Mouse (Mus musculus): ENCODE results near the gene Rps6kc1. TPM values are rescaled to one million over a fixed set of nuclear protein-coding genes. Genes with fewer than 3 reads are reported as not detected.

Gene Rps6kc1
- total RNA-seq, 1 experiment from 2014 or later = 23.8 TPM

DNA sequence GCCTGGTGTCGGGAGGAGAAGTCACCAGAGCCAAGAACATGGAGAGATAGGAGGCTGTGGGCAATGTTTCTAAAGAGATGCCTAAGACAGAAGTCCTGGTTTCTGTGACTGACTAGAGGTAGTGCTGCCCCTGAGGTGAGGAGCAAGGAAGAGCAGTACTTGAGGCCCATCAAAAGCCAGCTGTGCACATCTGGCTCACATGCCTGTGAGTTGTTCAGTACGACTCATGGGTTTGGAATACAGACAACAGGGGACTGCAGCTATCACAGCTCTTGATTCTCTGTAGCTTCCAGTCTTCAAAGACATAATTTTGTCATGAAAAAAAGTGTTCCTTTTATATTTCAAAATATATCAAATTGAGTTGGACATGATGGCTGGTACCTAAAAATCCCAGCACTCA lies 10.5 kb downstream of the Rps6kc1 start:
- no peak for DNase-seq

DNA sequence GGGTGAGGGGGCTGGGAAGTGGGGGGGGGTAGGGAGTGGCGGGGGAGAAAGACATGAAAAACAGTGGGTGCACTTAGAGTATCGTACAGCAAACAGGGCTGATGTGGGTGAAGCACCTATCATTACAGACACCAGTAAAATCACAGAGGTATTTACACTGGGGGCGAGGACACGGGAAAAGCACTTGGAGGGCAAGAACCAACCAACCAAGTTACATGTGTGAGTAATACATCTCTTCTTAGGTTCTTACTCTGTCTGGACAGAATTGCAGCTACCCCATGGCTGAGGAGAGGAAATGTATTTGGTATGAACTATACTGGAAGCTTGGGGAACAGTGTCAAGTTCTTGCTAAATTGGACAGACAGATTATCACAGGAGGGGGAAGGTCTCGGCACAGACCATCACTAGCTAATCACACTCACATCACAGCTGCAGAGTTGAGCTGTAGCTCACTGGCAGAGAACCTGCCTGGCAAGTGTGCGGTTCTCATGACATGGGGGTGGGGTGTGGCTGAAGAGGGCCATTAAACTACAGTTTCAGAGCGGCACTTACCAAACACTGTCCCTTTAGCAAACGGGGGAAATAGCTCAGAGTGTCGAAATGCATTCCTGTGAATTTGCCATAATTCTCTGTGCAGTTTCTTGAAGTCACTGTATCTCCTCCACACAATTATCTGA lies 12.5 kb downstream of the Rps6kc1 start:
- DNase-seq = peak; percentile 35

DNA sequence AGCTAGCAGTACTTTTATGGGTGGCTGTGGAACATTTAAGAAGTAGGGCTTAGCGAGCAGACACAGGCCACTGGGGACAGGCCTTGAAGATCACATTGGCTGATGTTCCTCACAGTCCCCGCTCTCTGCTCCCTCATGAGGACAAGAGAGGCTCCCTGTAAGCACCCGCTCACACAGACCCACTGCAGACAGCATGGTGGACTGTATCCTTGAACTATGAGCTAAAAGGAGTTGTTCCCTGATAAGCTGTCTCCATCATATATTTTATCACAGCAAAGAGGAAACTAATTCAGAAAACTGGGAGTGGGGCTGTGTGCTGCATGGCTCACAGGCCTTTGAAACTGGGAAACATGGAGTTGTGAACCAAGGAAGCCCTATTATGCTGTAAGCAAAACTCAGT lies 13.4 kb downstream of the Rps6kc1 start:
- DNase-seq = no peak

DNA sequence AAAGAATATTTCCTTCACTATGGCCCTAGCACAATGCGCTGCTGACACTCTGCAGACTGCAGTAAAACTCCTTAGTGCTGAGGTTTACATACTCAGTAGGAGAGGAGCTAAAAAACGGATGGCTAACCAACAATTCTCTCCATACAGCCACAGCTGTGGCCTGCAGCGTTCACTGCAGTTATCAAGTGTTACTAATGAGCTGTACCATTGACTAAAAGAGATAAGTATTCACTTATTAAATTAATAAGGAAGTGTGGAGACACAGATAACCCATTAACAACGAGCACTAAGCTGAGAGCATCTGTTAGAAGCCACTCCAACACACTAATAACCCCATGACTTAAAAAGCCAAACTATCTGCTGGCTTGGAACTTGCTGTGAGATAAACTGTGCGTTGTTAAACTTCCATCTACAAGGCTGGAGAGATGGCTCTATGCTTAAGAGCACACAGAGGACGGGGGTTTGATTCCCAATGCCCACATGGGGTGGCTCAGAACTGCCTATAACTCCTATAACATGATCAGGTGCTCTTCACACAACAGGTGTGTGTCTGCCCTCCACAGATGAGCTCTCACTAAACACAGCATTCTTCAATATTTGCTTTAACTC lies 17.9 kb downstream of the Rps6kc1 start:
- no peak for DNase-seq

DNA sequence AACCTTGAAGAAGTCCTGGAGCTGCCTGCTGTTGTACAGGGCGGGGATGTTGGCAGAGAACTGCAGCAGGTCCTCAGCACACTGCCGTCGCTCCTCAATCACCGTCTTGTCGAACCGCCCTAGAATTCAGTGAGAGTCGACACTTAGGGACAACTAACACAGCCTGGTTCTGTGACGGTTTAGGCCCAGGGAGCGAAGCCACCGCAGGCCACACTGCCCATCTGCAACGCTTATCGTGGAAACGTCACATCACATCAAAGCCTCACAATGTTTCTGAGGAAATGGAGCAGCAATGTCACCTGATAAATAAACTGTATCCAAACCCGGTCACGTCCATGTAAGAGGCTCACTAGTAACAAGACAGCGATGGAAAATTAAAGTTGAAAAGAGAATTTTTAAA lies 22.9 kb downstream of the Rps6kc1 start:
- no peak for DNase-seq

DNA sequence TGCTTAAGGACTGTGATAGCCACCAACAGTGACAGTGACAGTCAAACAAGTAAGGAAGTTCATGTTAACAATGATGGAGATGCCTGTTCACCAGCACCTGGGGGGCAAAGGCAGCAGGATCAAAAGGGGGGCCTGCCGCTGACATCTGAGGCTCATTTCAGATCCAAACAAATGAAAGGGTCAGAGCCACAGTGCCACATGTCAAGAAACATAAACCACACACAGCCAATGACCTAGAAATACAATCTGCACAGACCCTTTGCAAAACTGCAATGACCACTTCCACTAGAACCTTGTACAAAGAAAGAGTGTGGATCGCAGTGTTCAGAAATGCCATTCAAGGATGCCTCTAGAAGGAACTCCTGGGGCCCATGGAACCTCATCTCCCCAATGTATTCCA lies 23.5 kb downstream of the Rps6kc1 start:
- DNase-seq = no peak

DNA sequence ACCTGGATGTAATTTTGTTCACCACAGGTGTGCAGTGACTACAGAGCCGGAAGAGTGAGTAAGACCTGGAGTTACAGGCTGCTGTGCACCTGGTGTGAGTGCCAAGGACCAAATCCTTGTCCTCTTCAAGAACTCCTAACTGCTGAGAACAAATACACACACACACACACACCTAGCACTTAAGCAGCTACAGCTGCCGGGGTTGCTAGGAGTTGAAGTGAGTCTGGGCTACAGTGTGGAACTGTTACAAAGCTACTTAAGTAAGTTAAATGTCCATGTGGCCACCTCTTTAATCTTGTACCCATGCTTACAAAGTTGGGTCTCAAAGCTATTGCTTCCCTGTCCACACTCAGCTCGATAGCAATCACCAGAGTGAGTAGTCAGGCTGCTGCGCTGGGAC lies 25.6 kb downstream of the Rps6kc1 start:
- no peak for DNase-seq

DNA sequence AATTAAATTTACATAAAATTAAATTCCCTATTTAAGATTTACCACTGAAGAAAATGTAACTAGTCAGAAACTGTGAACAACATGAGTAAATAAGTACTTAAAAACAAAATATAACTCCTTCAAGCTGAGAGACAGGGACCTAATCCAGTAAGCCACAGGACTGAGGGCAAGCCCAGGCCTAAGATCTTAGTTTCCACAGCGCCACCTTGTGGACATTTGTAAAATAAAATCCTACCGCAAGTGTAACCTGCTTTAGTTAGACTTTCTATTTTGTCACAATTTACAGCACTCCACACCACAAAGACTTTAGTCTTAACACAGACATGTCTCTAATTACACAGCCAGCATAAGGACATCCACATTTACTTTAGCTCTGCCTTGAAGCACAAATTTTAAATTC lies 30.1 kb downstream of the Rps6kc1 start:
- DNase-seq = peak; percentile 75

DNA sequence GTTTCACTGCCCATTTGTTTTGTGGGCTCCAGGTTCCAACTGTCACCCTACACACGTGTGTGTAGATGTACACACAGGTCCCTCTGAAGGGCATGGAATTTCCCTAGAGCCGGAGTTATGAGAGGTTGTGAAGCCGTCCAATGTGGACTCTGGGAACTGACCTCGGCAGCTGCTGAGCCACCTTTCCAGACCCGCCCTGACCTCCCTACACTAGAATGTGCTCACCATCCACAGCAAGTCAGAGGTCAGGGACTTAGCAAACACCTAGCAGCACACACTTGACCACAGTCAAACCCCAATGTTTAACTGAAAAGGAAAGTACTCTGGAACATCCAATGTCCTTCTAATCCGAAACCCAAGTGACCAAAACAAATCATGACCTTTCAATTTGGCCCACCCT lies 30.9 kb downstream of the Rps6kc1 start:
- DNase-seq = no peak

DNA sequence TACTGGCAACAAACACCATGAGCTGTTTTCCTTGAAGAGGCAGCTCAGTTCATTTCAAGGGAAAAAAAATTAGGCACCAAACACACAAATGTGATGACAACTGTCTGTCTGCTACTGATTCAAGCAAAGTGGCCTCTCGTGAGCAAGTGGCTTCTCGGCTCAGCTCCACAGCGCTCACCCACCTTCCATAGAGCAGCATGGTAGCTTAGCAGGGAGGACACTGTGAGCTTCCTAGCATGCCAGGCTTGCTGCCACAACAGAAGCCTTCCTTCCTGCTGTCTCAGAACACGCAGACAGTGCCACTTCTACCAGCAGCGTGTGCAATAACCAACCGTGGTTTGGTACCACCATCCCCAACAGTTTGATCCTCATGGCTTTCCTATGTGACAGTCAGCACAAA lies 35.8 kb downstream of the Rps6kc1 start:
- DNase-seq = no peak

DNA sequence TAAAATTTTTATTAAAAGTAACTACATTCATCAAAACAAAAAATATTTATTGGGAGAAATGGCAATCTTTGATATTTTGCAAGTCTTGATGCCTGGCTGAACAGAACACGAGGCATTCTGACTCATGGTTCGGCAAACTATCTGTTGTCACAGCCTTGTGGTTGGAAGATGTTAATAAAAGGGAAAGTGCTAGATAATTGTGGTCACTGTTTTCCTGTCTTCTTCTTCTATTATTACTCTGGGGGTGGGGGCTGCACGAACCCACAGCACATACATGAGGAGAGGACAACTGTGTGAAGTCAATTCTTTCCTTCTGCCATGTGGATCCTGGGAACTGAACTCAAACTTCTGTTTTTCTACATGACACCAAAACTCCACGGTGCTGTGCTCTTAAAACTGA lies 36.5 kb downstream of the Rps6kc1 start:
- DNase-seq = no peak

DNA sequence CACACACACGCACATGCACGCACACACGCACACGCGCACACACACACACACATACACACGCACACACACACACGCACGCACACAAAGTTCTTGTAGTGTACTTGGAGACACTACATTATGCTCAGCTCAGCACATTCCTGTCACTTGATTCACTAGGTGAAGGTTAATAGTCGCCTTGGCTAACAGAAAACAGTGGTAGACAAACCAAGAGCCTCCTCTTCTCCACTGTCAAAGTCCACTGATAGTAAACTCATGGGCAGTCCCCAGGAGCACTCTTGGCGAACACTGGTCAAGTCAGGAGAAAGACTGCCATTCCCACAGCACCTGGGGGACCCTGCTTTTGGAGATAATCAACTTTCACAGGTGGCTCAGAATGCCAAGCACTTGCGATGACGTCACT lies 40.5 kb downstream of the Rps6kc1 start:
- DNase-seq = no peak

DNA sequence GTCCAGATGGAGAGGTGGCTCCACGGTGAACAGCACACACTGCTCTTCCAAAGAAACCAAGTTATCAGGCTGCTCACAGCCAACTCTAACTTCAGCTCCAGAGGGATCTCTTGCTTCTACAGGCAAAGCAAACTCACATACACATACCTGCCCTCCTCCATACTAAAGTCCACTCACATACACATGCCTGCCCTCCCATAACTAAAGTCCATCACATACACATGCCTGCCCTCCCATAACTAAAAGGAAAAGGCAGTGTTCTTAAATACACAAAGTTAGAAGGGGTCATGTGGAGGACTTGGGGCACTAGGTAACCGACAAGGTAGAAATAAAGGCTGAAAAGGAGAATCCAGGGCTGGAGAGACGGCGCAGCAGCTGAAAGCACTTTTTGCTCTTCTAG lies 41.6 kb downstream of the Rps6kc1 start:
- DNase-seq = no peak

DNA sequence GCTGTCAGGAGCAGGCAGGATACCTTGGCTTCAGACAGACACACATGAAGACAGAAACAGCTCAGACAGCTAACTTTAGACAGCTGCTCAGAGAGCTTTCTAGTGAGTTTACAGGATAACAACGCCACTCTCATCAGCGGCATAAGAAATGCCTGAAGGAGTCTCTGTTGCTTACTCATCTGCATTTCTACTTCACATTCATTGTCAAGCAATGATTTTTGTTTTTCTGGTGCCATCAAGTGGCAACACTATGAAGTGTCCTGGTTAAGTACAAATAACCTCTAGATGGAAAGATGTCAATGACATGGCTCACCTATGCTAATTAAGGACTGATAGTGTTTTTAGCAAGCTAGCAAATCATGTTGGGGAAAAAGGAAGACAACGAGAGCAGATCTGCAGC lies 42.8 kb downstream of the Rps6kc1 start:
- peak; percentile 17 for DNase-seq

DNA sequence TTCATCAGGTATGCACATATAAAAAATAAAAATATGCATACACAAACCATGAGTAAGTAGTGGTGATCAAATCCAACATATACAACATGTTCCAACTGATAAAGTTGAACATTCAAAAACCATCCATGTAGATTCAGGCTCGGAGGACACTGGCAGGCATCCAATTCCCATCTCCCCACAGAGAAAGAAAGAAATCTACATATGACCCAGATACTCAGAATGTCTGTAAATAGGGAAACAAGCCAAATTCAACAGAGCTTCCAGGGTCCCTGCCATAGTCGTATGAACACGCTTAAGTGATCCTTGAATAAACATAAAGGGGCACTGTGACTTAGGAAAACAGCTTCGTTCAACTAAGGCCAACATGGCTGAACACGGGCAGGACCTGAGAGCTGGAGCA lies 49.9 kb downstream of the Rps6kc1 start:
- DNase-seq = peak; percentile 17

DNA sequence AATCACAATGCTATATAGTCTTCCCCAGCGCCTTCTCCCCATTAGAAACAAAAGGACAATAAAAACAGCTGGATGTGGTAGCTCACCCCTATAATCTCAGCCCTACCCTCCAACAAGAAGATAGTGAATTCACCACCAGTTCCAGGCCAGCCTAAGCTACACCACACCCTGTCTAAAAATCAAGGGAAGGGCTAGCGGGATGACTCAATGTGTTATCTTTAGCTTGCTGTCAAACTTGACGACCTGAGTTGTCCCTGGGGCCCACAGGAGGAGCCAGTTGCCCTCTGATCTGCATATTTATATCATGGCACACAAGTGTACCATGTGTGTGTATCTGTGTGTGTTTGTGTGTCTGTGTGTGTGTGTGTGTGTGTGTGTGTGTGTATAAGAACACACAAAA lies 57.1 kb downstream of the Rps6kc1 start:
- DNase-seq = no peak

DNA sequence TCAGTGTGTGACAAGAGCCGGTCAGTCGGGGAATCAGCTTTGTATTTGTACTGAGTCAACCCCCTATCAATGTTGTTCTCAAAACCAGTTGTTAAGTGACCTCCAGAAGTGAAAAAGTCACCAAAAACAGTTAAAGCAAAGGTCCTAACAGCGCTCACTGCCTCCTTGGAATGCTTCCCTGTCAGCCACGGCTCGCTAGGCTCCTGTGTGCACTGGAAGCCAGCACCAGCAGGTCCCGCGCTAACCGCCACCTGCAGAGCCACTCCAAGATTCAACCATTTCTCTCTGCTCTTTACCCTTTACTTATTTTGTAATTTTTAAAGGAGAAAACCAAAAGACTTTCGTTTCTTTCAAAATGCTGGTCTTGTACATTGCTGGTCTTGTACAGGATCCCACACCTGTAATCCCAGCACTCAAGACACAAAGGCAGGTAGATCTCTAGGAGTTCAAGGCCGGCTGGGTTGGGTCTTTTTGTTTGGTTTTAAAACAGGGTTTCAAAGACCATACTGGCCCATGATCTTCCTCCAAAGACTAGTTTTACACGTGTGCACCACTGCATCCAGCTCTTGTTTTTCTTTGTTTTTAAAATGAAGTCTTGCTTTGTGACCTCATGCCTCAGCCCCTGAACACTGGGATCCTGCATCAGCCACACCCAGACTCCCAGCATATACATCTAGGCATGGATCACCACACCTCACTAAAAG lies 62.3 kb downstream of the Rps6kc1 start:
- no peak for DNase-seq

DNA sequence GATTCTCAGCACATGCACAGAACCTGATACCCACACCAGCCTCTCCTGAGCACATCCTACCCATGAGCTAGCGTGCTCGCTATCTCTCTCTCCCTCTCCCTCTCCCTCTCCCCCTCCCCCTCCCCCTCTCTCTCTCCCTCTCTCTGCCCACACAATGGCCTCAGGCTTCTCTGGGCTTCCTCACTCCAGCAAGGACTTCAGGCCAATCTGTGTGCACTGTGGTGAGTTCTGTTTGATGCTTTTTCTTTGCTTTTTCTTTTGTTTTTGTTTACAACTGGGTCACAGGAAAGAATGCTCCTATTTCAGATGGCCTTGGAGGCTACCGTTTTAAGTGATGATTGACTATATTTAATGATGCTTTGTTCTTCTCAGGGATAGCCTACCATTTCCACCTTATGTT lies 62.9 kb downstream of the Rps6kc1 start:
- DNase-seq = no peak

DNA sequence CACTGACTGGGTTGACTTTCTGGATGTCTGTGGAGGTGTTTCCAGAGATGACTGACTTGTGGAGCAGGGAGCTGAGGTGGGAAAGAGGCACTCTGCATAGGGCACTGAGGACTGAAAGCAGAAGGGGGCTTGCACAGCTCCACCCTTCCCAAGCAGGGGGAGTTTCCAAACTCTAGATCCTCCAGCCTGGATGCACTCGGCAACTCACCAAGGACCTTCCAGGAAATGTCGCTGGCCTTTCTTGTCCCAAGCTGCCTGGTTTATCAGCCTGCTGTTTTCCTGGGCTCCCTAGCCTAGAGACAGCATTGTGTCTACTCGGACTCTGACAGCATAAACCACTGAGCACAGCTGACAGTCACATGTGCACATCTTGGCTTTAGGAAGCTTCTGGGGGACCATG lies 64.6 kb downstream of the Rps6kc1 start:
- DNase-seq = no peak

DNA sequence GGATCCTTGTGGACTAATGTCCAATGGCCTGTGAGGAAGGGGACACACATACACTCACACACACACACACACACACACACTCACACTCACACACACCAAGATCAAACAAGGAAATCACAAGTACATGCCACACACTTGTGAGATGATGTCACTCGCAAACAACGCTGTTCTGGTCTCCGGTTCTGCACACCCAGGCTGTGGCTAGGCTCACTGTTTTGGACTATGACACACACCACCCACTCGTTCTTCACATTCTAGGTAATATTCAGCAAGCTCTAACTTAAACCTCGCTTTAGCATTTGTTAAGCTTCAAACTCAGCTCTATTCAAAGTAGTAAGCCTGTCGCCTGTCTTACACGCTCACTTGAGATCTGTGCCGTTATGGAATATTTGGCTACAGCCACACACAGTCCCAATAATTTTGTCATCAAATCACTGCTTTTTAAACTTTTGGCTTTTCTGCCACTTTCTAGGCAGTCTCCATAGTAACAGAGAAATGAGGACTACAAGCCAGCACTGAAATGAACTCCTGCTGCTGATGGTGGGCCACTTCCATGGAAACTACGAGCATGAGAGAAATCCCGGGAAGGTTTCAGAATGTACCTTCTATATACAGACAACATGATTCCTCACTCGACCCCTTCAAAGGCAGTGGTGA lies 65.4 kb downstream of the Rps6kc1 start:
- no peak for DNase-seq

DNA sequence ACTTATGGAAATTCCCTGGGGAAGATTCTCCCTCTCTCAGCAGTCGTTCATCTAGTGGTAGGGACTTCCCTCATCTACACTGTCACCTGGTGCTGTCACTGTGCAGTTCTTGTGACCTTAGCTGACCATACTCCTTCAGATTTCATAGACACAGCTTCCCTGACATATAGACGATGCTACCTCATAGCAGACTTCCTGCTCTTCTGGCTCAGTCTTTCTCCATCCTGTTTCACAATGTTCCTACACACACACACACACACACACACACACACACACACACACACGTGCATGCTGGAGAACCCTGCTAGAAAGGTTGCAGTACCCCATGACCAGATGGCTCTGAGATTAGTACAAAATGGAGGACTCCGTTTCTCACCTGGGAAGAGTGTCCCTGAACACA lies 66.2 kb downstream of the Rps6kc1 start:
- no peak for DNase-seq

DNA sequence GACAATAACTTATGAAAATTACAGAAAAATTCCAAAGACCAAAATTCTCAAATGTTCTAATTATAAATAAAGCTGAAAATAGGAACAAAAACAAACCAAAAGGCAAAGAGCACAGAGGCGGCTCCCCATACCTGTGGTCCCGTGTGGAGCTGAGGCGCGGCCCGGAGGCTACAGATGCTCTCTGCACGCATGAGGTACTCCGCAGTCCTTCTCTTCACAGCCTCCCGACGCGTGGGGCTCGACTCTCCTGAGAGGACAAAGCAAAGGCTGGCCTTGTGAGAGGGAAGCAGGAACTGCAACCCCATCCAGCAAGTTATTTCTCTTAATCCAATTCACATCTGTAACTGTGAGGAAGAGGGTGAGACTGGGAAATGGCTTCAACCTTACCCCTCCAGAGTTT lies 67.2 kb downstream of the Rps6kc1 start:
- no peak for DNase-seq

DNA sequence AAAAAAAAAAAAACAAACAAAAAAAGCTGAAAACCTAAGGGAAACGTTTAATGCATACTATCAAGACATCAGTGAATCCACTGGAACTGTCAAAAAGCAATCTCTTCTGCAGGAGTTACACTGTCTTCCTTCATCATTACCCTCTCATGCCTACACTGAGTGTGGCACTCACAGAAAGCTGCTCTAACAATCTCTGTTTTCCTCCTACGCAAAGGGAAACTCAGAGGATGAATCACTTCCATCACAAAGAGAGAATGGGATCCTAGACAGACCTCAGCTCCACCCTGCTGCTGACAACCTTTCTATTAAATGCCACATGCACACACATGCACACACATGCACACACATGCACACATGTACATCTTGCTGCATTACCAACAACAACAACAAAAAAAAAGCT lies 75.5 kb downstream of the Rps6kc1 start:
- no peak for DNase-seq
